8 mouse cellular contexts compared by ENCODE assay signal in genomic region chr6:49073304-49074116, GRCm38 (mm10). TPM values are rescaled to one million over a fixed set of nuclear protein-coding genes. Genes with fewer than 3 reads are reported as not detected.
DNase-seq lines count a peak whose midpoint lies in the region; ATAC-seq and TF ChIP-seq lines count a peak whose summit lies in the region.

Gene Malsu1 (plus strand): TSS chr6:49073795.

- ATAC-seq in forebrain, embryonic 15.5 days (replicated peaks), result peak; percentile 99
- peak; percentile 95 for ATAC-seq in neutrophil, adult 5-6 weeks (ENCODE audit: extremely low read depth, insufficient number of reproducible peaks, low FRiP score, poor library complexity, severe bottlenecking)

- in situ Hi-C loops in ES-E14 (cut with MboI; ENCODE audit: low sequenced_read_pairs in 2 of 2, unreplicated experiment in 2 of 2), result no loop called here

- no peaks in the 10 kb centered on the region; the same call in 1 of the 2 replicates for H3K36me3 ChIP-seq in ES-E14 (ENCODE audit: control insufficient read depth, insufficient read depth, low read length, poor library complexity, severe bottlenecking)
- no peaks in the 10 kb centered on the region for H3K36me3 ChIP-seq in forebrain, embryonic 15.5 days

- WGBS in forebrain, embryonic 15.5 days, result under 1% methylated on average over 49 of the region's 49 CpGs
- WGBS in lung, adult 2 months, result under 1% methylated on average over 49 of the region's 49 CpGs

- peak within 1 kb of the TSS; percentile 42 for H3K27ac ChIP-seq in ES-E14 (ENCODE audit: insufficient read depth, low read depth, low read length, poor library complexity, severe bottlenecking)
- peak within 1 kb of the TSS; percentile 84 for H3K27ac ChIP-seq in forebrain, embryonic 15.5 days (replicated peaks)

- TF ChIP-seq POLR2A in lung, adult 2 months (IDR thresholded peaks at IDR 0.05; ENCODE audit: borderline replicate concordance, extremely low read depth, low read depth, low read length), result peak; percentile 74

- H3K4me1 ChIP-seq in ES-E14 (ENCODE audit: control insufficient read depth in 2 of 2, insufficient read depth in 2 of 2, low read length in 2 of 2, poor library complexity in 1 of 2), result peaks cover 0 to 8% of the 10 kb centered on the region in 2 experiments; a peak in 2 of 4 replicates
- peaks cover 27% of the 10 kb centered on the region for H3K4me1 ChIP-seq in forebrain, embryonic 15.5 days
- H3K4me1 ChIP-seq in lung, adult 2 months (ENCODE audit: control insufficient read depth, insufficient read depth, low read length), result peaks cover 8% of the 10 kb centered on the region

- DNase-seq in ES-E14 (ENCODE audit: low read depth, low spot score), result peak; percentile 93
- DNase-seq in cerebellum, adult 11-12 months, result peak; percentile 93
- peak; percentile 92 for DNase-seq in heart, postnatal 25 days (ENCODE audit: low spot score)
- DNase-seq in layer of hippocampus, adult 18-20 months (ENCODE audit: low spot score in 2 of 2), result peak; percentile 91 to 98
- DNase-seq in lung, adult 2 months, result peak; percentile 96
- peak; percentile 82 to 89 for DNase-seq in thymus, adult 18-20 months

- intact Hi-C loops in heart, postnatal 25 days (cut with DNase I), result loop anchor here (2.0 to 5.0 kb wide), 2 partner anchors 141 to 189 kb away; partner anchors contain the start of genes Igf2bp3 and Tra2a

- TF ChIP-seq CTCF in lung, adult 2 months (IDR thresholded peaks at IDR 0.05; ENCODE audit: insufficient read depth, low read length), result no peak

- H3K4me3 ChIP-seq in ES-E14 (ENCODE audit: insufficient read depth in 1 of 2, low read depth in 1 of 2, low read length in 2 of 2, poor library complexity in 1 of 2, severe bottlenecking in 1 of 2), result peak within 1 kb of the TSS; percentile 81 to 82
- H3K4me3 ChIP-seq in forebrain, embryonic 15.5 days, result peak within 1 kb of the TSS; percentile 95
- H3K4me3 ChIP-seq in lung, adult 2 months (replicated peaks; ENCODE audit: extremely low read depth, low read depth, low read length), result peak within 1 kb of the TSS; percentile 77

- peak within 1 kb of the TSS; percentile 79 for H3K4me2 ChIP-seq in forebrain, embryonic 15.5 days (replicated peaks)

- H3K9ac ChIP-seq in ES-E14 (ENCODE audit: insufficient read depth, low read depth, low read length, poor library complexity, severe bottlenecking), result peak within 1 kb of the TSS; percentile 91
- peak within 1 kb of the TSS; percentile 88 for H3K9ac ChIP-seq in forebrain, embryonic 15.5 days (replicated peaks)

- no peaks in the 10 kb centered on the region for H3K27me3 ChIP-seq in forebrain, embryonic 15.5 days

- H3K9me3 ChIP-seq in ES-E14 (ENCODE audit: control insufficient read depth, insufficient read depth, low read depth, low read length), result no peaks in the 10 kb centered on the region
- H3K9me3 ChIP-seq in forebrain, embryonic 15.5 days, result no peaks in the 10 kb centered on the region

TF ChIP-seq in ES-E14, 5 proteins besides CTCF, POLR2A, EP300 and RAD21:
- TF ChIP-seq ZC3H11A (IDR thresholded peaks at IDR 0.05; ENCODE audit: borderline replicate concordance, low read depth, low read length), result no peak
- TF ChIP-seq MAFK (IDR thresholded peaks at IDR 0.05; ENCODE audit: insufficient read depth, low read depth, low read length), result 0 out of 2 replicates have a peak, but pooled peaks have one; percentile 0
- TF ChIP-seq HCFC1 (IDR thresholded peaks at IDR 0.05; ENCODE audit: borderline replicate concordance, insufficient read depth, low read length), result peak; percentile 75; the same call in 1 of the 2 replicates

RNA-seq across cellular contexts. Expression of gene Malsu1, which starts in this region (rescaled TPM):
- total RNA-seq in ES-E14 (2012; rRNA removed), result 27.3 and 28.8 TPM in 2 replicates
- 67.4 and 69.2 TPM in 2 replicates for polyA plus RNA-seq in forebrain, embryonic 15.5 days (2015; fragmentation: Nextera tagmentation; extraction: Ambion mirVana)
- 10 to 100 TPM; 35.4 to 36.3 TPM for total RNA-seq in heart, postnatal 25 days (2021)
- 10 to 100 TPM; 18.8 to 25.0 TPM for total RNA-seq in layer of hippocampus, adult 18-20 months (2021)
- polyA plus RNA-seq in lung, adult 2 months (2012; rRNA removed), result 11.5 and 12.6 TPM in 2 replicates
- total RNA-seq in neutrophil, adult 5-6 weeks (2017), result 34.3 and 39.8 TPM in 2 replicates

Comparison
In these comparisons a context has a peak if more than half of its experiments do, and no peak if none do; other contexts are left out.
1. Peak in every context shown above with its lines: DNase-seq, ATAC-seq, H3K4me3 ChIP-seq and H3K27ac ChIP-seq.